Mouse (Mus musculus) lung, postnatal 0 days (tissue): ENCODE data around the gene Pmpcb. TPM values are rescaled to one million over a fixed set of nuclear protein-coding genes. Genes with fewer than 3 reads are reported as not detected.

Source experiments
- ATAC-seq: fragments of 200-750 bp; cut with Nextera tagmentation; 2 replicates; pipeline ENCODE4 v1.8.0; 2017; ENCODE audit warnings: moderate library complexity
- DNase-seq: peaks from one replicate; pipeline ENCODE4 v3.0.0-alpha.2; 2016; ENCODE audit warnings: low spot score
- H3K27ac ChIP-seq: fragments of 300-500 bp; sonication (generic); 2 replicates; pipeline ENCODE4 v1.5.1; 2014; ENCODE audit warnings: antibody characterized with exemption, mild to moderate bottlenecking, low read length, mixed read lengths
- H3K27me3 ChIP-seq: fragments of 300-500 bp; sonication (generic); replicated peaks from 2 replicates; pipeline ENCODE4 v1.6.1; 2014; ENCODE audit warnings: low read length, mixed read lengths; ENCODE audit not compliant: insufficient read depth
- H3K36me3 ChIP-seq: fragments of 300-500 bp; sonication (generic); 2 replicates; pipeline ENCODE4 v1.6.1; 2014; ENCODE audit warnings: low read length, mixed read lengths; ENCODE audit not compliant: insufficient read depth
- H3K4me1 ChIP-seq: fragments of 300-500 bp; sonication (generic); 2 replicates; pipeline ENCODE4 v1.6.1; 2014; ENCODE audit warnings: antibody characterized with exemption, low read depth, low read length, mixed read lengths; ENCODE audit not compliant: insufficient read depth
- H3K4me2 ChIP-seq: fragments of 300-500 bp; sonication (generic); replicated peaks from 2 replicates; pipeline ENCODE4 v1.6.1; 2014; ENCODE audit warnings: low read depth, mild to moderate bottlenecking, low read length, moderate library complexity, mixed read lengths
- H3K4me3 ChIP-seq: fragments of 300-500 bp; sonication (generic); 2 replicates; pipeline ENCODE4 v1.5.1; 2014; ENCODE audit warnings: low read depth, low read length
- H3K9ac ChIP-seq: fragments of 300-500 bp; sonication (generic); replicated peaks from 2 replicates; pipeline ENCODE4 v1.6.1; 2014; ENCODE audit warnings: low read depth, mild to moderate bottlenecking
- H3K9me3 ChIP-seq: fragments of 300-500 bp; sonication (generic); 2 replicates; pipeline ENCODE4 v1.6.1; 2016; ENCODE audit warnings: low read length, mixed read lengths
- CTCF ChIP-seq: IDR thresholded peaks from 2 replicates; pipeline ENCODE4 v1.5.1; 2016; ENCODE audit warnings: antibody characterized with exemption, mild to moderate bottlenecking
- EP300 ChIP-seq: IDR thresholded peaks from 2 replicates; pipeline ENCODE4 v1.6.1; 2016; ENCODE audit warnings: antibody characterized with exemption, mild to moderate bottlenecking, control low read depth
- WGBS: fragments of 180-500 bp; shearing (Covaris S2); extraction: QIAGEN DNeasy Blood & Tissue Kit; methylation state at CpG from one replicate; pipeline ENCODE4 v1.1.7; 2014; 5-methylcytosine and 5-hydroxymethylcytosine counted together
- polyA plus RNA-seq: library from polyadenylated mRNA; unstranded; fragments of >200 nt; fragmentation: Nextera tagmentation; extraction: Ambion mirVana; gene quantifications from 2 replicates; pipeline ENCODE4 v1.2.1, GENCODE M21; 2015

The Pmpcb gene
- polyA plus RNA-seq, 1 experiment from 2014 or later, result 41.8 TPM

DNA sequence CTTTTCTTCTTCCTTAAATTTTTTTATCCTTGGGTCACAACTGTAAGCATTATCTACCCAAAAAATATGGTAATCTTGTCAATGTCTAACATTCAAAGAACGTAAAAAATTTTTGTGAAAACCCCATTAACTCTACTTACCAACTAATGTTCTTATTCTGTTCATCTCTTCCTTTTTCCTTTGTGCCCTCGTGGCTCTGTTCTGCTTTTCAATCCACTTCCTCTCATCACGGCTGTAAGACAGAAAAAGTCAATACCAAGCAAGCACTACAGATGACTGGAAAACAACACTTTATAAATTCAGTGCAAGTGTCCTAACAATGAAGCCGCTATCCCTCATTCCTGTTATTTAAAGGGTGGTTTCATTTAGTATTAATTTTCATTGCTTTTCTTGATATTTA, 31.6 kb downstream of the Pmpcb start:
- DNase-seq (no peak), ATAC-seq (no peak)
- TF ChIP-seq EP300 (no peak), CTCF (no peak)
- Histone ChIP-seq H3K4me3 (no peak overlapping the region), H3K4me2 (no peak overlapping the region), H3K27me3 (no peaks in the 10 kb centered on the region), H3K4me1 (no peaks in the 10 kb centered on the region), H3K27ac (no peak overlapping the region), H3K9me3 (no peaks in the 10 kb centered on the region), H3K36me3 (peaks cover 28% of the 10 kb centered on the region; the same call in 1 of the 2 replicates), H3K9ac (no peak overlapping the region)
- 85% methylated on average over 4 of the region's 4 CpGs for WGBS

- Histone ChIP-seq H3K4me1 (no peaks in the 10 kb centered on the region), H3K36me3 (peaks cover 29% of the 10 kb centered on the region), H3K9me3 (no peaks in the 10 kb centered on the region), H3K4me2 (no peak overlapping the region), H3K4me3 (no peak overlapping the region), H3K9ac (no peak overlapping the region), H3K27ac (no peak overlapping the region), H3K27me3 (no peaks in the 10 kb centered on the region)
- DNase-seq, result no peak
- TF ChIP-seq CTCF (no peak), EP300 (no peak)
- ATAC-seq, result no peak
- whole genome bisulfite sequencing, result 92% methylated on average over 6 of the region's 6 CpGs
Measured at GRCm38 (mm10) chr5:21769841-21770240, 32.9 kb downstream of the Pmpcb start.

DNA sequence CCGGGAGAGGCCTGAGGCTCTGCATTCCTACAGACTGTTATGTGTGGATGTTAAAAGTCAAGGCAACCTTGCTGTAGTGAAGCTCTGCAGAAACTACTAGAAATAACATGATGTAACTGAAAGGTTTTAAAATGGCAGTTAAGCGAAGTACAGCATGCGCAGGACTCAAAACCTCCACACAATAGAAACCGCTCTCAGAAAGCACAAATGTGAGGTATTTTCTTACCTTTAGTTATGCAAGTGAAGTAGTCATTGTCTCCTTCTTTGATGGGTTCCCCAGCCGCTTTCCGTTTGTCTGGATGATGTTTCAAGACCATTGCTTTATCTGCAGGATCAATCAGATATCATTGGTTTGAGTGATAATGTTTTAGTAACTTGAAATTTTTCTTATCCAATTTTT, 39.5 kb downstream of the Pmpcb start:
- WGBS, result 93% methylated on average over 6 of the region's 6 CpGs
- no peaks in the 10 kb centered on the region for H3K4me1 ChIP-seq
- H3K36me3 ChIP-seq, result peaks cover 35% of the 10 kb centered on the region
- H3K4me2 ChIP-seq, result no peak overlapping the region
- H3K9me3 ChIP-seq, result no peaks in the 10 kb centered on the region
- H3K9ac ChIP-seq, result no peak overlapping the region
- DNase-seq (no peak), ATAC-seq (no peak)
- no peak for TF ChIP-seq CTCF
- no peak for TF ChIP-seq EP300
- H3K27me3 ChIP-seq, result no peaks in the 10 kb centered on the region
- no peak overlapping the region for H3K27ac ChIP-seq
- H3K4me3 ChIP-seq, result no peak overlapping the region

DNA sequence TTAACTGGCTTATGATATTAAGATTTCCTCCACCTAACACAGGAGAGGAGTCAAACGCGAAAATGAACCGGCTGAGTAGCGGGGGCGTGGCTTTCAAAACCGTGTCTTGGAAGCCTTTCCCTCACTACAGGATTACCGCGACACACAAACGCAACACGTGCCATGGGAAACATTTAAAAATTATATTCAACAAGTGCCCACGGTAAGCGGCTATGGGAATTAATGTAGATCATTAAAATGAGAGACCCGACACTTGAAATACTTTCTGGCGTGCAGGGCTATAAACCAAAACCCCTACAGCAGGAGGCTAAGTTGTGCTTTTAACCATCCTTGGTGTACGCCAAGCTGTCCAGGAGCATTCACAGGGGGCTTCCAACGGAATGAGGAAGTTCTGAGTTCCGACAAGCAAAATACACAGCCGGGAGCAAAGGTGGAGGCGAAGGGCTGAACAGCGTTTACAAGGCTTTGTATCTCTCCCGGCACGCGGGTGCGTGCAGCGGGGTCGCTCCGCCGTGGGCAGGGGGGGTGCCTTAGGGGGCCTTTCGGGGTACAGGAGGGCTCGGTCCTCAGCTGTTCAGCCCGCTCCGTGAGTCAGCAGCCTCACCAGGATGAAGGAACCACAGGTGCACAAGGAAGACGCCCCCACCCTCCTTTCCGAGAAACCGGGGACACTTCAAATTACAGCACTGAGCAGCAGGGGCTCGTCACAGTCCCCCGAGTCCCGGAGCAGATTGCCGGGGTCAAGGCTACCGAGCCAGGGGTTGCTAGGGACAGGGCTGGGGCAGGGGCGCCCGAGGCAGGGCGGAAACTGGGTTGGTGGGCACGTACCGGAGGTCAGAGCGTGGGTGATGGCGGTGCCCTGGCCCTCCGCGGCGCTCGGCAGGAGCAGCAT, 47.5 kb downstream of the Pmpcb start:
- ATAC-seq (peak; percentile 7), DNase-seq (peak; percentile 11)
- Histone ChIP-seq H3K9ac (peak overlapping the region; percentile 55), H3K36me3 (peaks cover 22% of the 10 kb centered on the region), H3K4me1 (0 out of 2 replicates have a peak, but pooled peaks cover 6% of the 10 kb centered on the region), H3K27me3 (no peaks in the 10 kb centered on the region), H3K4me3 (peak overlapping the region; percentile 95), H3K9me3 (no peaks in the 10 kb centered on the region), H3K27ac (peak overlapping the region; percentile 57), H3K4me2 (peak overlapping the region; percentile 98)
- 1% methylated on average over 40 of the region's 51 CpGs for WGBS
- TF ChIP-seq CTCF, result no peak
- TF ChIP-seq EP300, result no peak

DNA sequence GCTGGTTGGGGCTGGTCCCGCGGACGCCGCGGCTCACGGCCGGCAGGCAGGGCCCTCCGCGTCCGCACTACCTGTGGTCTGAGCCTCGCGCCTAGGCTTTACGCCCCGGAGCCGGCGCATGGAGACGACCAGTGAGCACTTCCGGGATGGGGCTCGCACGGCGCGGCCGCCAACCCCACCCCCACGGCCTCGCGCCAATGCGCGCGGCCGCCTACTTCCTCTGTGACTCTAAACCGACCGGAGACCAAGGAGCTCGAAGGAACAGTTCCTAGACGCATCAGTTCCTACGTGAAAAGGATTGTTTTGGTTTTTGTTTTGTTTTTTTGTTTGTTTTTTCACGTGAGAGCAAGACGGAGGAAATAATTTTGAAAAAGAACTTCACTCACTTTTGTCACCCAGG, 48.1 kb downstream of the Pmpcb start, which contains the start of the genes Dnajc2 and Psmc2:
TSS of gene Dnajc2 (minus strand) at position 199 of the 400 bp plus-strand sequence.
TSS of gene Psmc2 (plus strand) at position 231 of the 400 bp plus-strand sequence.
- peak within 1 kb of the TSS; percentile 97 for H3K4me3 ChIP-seq
- ATAC-seq, result peak; percentile 96
- H3K9ac ChIP-seq, result peak within 1 kb of the TSS; percentile 55
- under 1% methylated on average over 31 of the region's 37 CpGs for WGBS
- peak within 1 kb of the TSS; percentile 98 for H3K4me2 ChIP-seq
- DNase-seq, result peak; percentile 94
- H3K36me3 ChIP-seq, result peaks cover 19% of the 10 kb centered on the region
- H3K4me1 ChIP-seq, result 0 out of 2 replicates have a peak, but pooled peaks cover 6% of the 10 kb centered on the region
- no peaks in the 10 kb centered on the region for H3K9me3 ChIP-seq
- peak within 1 kb of the TSS; percentile 87 for H3K27ac ChIP-seq
- no peaks in the 10 kb centered on the region for H3K27me3 ChIP-seq
- TF ChIP-seq EP300, result no peak
- TF ChIP-seq CTCF, result no peak

- Histone ChIP-seq H3K4me1 (0 out of 2 replicates have a peak, but pooled peaks cover 6% of the 10 kb centered on the region), H3K4me2 (peak overlapping the region; percentile 70; the same call in 1 of the 2 replicates), H3K4me3 (no peak overlapping the region), H3K27ac (peak overlapping the region; percentile 87; the same call in 1 of the 2 replicates), H3K27me3 (no peaks in the 10 kb centered on the region), H3K36me3 (peaks cover 13% of the 10 kb centered on the region), H3K9ac (no peak overlapping the region), H3K9me3 (no peaks in the 10 kb centered on the region)
- DNase-seq (no peak), ATAC-seq (no peak)
- no peak for TF ChIP-seq CTCF
- no peak for TF ChIP-seq EP300
- 78% methylated on average over 7 of the region's 7 CpGs for WGBS
Measured at GRCm38 (mm10) chr5:21785776-21786175, 48.8 kb downstream of the Pmpcb start.
